Mouse (Mus musculus) left cerebral cortex, postnatal 25 days (tissue): ENCODE results near the gene Acvr2b. TPM values are rescaled to one million over a fixed set of nuclear protein-coding genes. Genes with fewer than 3 reads are reported as not detected.
A peak's percentile ranks its signal among the peaks of the same experiment; 100 is the strongest.

Source experiments
- DNase-seq, 2 experiments: peaks; one replicate each; pipeline ENCODE4 v3.0.0; 2022; ENCODE audit warnings: low spot score in 2 of 2, mixed read lengths in 1 of 2
- intact Hi-C: fragments of 180-260 bp; cut with DNase I; formaldehyde crosslinking; loops from one replicate; pipeline ENCODE4 v1.15.1; 2025
- total RNA-seq, 2 experiments: library from RNA; stranded (reverse); gene quantifications; 2 replicates each; pipeline ENCODE4 v1.2.3; 2021

The Acvr2b gene
- total RNA-seq, 2 experiments from 2014 or later: 14.9 to 17.7 TPM

- DNase-seq: no peak
- intact Hi-C loops: no loop called here
These were observed 55.2 kb downstream of the Acvr2b start for GRCm38 (mm10) chr9:119457122-119457521.

- peak; percentile 78 to 85 for DNase-seq
- intact Hi-C loops: loop anchor here (1.0 to 2.0 kb wide), 3 partner anchors 120 to 428 kb away; no protein-coding TSS in a partner anchor
These were observed 58.5 kb downstream of the Acvr2b start for GRCm38 (mm10) chr9:119460410-119460809.

GRCm38 (mm10) chr9:119465056-119465455 lies 63.1 kb downstream of the Acvr2b start:
- DNase-seq: no peak
- intact Hi-C loops: no loop called here

GRCm38 (mm10) chr9:119465595-119465994 lies 63.7 kb downstream of the Acvr2b start:
- DNase-seq: peak; percentile 24 to 25

GRCm38 (mm10) chr9:119469691-119470353 lies 67.9 kb downstream of the Acvr2b start:
- DNase-seq: no peak
- intact Hi-C loops: no loop called here

More at GRCm38 (mm10) chr9:119465595-119465994, 63.7 kb downstream of the Acvr2b start:
- intact Hi-C loops: no loop called here

- intact Hi-C loops: no loop called here
- no peak for DNase-seq
These were observed 70.5 kb downstream of the Acvr2b start for GRCm38 (mm10) chr9:119472412-119472918.

GRCm38 (mm10) chr9:119473011-119473410 lies 71.1 kb downstream of the Acvr2b start:
- intact Hi-C loops: no loop called here
- no peak for DNase-seq

GRCm38 (mm10) chr9:119473608-119474164 lies 71.8 kb downstream of the Acvr2b start:
- peak in 1 of 2 experiments; percentile 38 for DNase-seq
- intact Hi-C loops: no loop called here

- intact Hi-C loops: no loop called here
- DNase-seq: no peak
These were observed 73.0 kb downstream of the Acvr2b start for GRCm38 (mm10) chr9:119474717-119475611.

- DNase-seq: no peak
- intact Hi-C loops: no loop called here
These were observed 75.8 kb downstream of the Acvr2b start for GRCm38 (mm10) chr9:119477754-119478153.

- no peak for DNase-seq
- intact Hi-C loops: no loop called here
These were observed 76.4 kb downstream of the Acvr2b start for GRCm38 (mm10) chr9:119478345-119478744.

GRCm38 (mm10) chr9:119479297-119479696 lies 77.4 kb downstream of the Acvr2b start:
- no peak for DNase-seq
- intact Hi-C loops: no loop called here

- no peak for DNase-seq
- intact Hi-C loops: no loop called here
These were observed 79.7 kb downstream of the Acvr2b start for GRCm38 (mm10) chr9:119481612-119482011.

- intact Hi-C loops: no loop called here
- no peak for DNase-seq
These were observed 81.8 kb downstream of the Acvr2b start for GRCm38 (mm10) chr9:119483554-119484353.

- intact Hi-C loops: no loop called here
These were observed 82.5 kb downstream of the Acvr2b start for GRCm38 (mm10) chr9:119484420-119484819.

More at GRCm38 (mm10) chr9:119484420-119484819, 82.5 kb downstream of the Acvr2b start:
- DNase-seq: no peak
